Mouse (Mus musculus) urinary bladder, postnatal 4 days (tissue): ENCODE results near the gene Spag16.

ENCODE experiments used
- DNase-seq, 2 experiments: peaks; one replicate each; pipeline ENCODE4 v3.0.0; 2021 to 2022; ENCODE audit warnings: low spot score in 2 of 2

The Spag16 gene

DNA sequence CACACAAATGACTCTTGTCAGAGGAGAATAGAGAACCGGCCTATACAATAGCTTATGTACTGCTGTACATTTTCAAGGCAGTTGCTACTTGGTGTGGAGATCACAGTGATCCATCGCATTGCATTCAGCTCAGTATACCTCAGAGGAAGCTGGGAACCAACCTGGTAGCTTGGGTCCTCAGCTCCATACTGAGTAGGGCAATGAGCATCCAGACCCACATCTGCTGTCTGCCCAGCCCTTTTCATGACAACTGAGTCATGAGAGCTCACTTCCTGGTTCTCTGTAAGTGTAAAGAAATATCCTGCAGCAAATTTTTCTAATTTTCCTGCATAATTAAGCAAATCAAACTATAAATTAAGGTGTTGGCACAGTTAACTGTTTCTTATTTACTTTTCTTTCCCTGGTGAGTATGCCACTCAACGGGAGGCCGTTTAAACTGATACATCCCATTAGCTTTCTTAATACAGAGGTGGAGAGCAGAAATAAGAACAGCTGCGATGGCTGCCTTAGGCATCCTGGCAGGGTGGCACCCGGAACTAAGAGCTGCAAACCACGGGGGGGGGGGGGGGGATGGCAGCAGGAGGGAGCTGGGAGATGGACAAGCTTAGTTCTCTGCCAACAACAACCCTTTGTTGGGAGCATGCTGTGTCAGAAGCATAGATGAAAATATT lies 255.6 kb downstream of the Spag16 start:
- no peak for DNase-seq

DNA sequence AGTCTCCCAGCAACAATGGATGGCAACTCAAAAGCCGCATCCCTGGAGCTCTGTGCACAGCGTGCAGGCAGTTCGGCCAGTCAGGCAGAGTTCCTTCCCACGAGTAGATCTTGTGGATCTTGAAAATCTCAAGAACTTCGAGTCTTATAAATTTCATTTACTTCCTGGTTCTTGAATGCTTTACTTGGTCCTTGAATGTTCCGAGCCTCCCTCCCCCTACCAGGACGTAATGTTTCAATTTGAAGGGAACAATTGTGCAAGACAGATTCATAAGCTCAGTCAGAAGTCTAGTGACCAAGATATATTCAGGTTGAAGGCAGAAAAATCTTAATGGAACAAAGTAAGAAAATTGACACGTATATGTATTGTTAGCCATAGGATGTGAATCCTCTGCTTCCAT lies 277.9 kb downstream of the Spag16 start:
- DNase-seq: no peak

DNA sequence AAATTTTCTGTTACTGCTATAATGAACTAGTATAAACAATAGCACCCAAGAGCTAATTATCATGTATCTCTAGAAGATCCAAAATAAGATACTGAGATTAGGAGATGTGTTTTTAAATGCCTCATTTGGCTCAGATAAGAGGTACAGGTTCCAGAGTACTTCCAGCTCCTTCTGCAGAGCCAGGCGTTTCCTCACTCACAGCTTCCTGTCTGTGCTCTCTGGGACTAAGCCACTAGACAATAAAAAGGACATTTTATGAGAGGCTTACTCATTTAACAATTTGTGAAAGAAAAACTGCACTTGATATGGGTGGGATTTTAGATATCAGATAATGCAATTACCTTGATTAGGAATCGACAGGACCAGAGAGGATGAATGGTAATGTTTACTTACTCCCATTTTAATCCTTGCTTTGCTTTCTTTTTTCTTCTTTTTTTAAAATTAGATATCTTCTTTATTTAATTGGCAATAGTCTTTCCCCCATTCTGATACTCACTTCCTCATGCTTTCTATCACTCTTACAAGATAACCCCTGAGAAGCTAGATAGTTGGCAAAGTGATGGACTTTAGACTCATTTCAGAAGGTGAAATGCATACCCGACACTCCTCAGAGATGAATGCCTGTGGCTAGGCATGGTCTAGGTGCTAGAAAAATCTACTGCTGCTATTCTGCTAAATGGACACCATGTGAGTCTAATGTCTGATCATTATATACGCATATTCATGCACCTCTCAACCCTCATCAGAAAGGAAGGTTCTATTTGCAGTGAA lies 289.6 kb downstream of the Spag16 start:
- no peak for DNase-seq

DNA sequence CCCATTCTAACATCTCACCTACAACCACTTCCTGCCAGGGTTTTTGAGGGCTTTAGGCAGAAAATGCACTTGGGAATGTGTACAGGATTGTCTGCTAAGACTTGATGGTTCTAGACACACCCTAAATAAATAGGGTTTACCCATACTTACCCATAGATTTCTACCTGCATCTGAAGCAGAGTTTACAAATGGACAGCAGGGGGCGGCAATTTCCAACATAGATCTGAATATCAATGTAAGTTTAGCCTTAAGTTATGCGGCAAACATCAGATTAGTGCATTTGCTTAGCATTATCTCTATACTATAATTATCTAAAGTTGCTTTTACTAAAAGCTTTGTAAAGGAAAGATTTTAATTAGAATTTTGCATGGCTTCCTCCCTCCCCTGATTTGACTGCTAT lies 301.3 kb downstream of the Spag16 start:
- DNase-seq: no peak

DNA sequence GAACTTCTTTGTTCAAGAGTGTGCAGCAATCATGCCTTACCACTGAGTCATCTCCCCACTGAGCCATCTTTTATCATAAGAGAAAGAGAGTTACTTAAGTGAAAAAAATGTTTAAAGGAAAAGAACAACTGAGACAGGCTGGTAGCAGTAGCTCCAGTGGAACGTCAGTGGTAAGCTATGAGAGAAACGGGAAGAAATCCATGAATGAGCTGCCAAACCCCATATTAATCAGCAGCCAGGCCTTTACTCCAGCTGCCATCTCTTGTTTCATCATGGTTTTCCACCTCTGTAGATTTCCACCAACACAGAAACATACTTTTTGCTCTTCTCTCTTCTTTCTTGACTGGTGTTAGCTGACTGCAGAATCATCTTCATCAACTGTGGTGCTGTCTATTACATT lies 308.8 kb downstream of the Spag16 start:
- no peak for DNase-seq

DNA sequence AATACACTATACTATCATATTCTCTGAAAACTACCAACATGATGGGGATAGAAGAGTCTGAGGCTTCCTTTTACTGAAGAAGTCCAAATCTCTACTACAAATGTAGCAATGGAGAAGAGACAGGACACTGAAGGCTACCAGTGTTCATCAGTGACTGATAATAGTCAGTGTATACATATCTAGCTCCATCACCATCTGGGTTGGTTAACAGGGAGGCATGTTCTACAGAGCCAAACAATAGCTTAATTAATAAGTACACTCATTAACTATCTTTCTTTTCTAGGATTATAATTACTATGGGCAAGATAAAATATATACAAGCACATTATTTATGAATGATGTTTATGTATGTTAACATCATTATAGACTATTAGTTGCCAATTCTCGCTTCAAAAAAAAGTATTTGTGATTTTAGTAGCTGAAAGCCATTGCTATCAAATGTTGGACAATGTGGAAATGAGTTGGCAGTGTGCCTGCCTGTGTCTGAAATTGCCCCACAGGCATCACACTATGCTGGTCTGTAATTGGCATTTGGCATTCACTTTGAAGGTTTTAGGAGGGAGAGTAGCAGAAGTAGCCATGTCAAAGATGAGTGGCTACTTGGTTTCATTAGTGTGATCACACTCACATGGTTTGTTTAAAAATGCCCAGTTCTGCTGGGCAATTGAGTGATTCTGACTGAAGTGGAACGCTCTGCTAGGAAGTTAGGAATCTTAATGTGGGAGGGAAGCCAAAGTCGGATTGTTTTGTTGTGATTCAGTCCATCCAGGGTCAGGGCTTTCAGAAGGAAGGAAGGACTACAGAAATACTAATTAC lies 338.8 kb downstream of the Spag16 start:
- no peak for DNase-seq

DNA sequence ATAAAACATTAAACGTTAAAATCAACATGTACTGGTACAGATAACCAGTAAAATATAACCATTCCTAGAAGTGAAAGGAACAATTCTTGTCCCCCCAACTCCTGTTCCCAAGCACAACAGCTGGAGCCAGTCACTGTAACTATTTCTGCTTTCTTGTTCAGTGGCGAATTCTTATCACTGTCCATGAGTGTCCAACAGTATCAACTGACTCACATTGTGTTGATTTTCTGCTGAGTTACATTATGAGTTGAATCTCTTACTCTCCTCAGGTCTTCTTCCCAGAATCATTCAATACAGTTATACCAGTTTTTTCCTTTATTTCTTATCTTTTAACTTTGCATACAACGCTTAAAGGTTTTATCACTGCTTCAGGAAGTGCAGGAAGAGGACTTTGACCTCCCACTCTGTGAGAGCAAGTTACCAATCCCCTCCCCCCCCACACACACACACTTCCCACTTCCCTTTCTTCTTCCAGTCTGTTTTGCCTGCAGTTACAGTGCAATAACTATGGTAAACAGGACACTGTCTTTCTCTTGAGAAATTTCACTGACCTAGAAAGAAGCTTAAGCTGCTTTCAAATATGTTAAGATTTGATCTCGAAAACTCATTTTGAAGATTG lies 353.5 kb downstream of the Spag16 start:
- DNase-seq: no peak

DNA sequence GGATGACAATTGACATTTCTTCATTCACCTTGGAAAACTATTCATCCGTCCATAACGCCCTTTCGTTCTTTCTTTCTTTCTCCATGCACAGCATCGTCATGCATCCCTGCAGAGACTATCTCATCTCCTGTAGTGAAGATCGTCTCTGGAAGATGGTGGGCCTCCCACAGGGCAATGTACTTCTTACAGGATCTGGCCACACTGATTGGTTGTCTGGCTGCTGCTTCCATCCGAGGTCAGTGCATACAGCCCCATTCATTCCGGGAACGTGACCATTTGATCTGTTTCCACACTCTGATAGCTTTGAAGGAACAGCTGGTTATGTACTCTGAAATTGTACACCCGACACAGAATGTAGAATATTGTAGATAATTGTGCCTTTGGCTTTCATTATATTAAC lies 438.0 kb downstream of the Spag16 start:
- no peak for DNase-seq

DNA sequence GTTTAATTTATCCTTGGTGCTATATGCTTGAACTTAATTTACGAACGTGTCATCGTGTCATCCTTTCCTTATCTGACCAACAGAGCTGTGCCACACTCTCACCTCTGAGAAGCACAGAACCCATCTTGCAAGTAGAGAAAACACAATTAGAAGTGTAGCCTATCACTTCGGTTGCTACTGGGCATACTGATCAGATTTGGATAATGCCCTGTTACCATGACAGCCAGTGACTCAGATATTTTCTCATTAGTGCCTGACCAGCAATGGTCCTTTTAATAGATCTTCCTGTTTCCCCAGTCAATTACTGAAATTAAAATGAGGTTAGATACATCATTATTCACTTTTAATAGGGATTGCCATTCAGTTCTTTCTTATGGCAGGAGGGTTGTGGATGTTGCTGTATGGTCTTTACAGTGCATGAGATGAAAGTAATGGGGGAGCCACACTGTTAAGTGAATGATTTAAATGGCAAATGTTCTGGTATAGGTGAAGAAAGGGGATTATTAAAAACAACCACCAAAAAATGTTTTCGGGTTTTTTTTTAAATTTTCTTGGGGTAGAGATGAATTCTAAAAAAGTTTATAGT lies 439.2 kb downstream of the Spag16 start:
- DNase-seq: no peak

DNA sequence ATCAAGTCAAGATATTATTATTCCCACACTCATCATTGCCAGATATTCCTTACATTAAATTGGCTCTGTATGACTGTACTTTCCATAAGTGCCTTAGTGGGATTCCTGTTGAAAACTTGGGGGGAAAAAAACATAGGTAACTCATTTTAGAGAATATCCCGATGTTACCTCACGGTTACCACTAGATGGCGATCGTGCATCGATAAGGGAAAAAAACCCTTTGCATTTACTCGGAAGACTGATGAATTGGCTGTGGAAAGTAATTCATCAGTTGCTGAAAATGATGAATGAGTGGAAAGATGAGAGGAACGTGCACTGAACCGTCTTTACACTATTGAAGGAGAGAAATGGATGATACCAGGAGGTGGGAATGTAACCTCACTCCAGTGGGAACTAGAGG lies 443.4 kb downstream of the Spag16 start:
- no peak for DNase-seq

DNA sequence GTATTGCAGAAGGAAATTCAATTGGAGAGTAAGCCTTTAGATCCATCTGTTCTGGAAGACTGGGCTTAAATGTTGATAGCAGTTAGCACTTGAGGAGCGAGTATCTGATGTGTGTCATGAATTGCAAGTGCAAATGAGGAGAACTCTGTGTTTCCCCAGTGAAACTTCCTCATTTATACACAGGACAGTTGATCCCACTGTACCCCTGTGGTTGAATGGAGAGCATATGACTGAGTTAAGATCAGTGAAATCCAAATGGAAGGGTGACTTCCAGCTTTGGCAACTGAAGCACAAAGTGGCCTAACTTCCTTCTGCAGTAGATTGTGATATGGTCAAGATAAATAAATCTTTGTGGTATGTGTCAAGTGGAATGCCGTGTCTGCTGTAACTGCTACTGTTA lies 446.0 kb downstream of the Spag16 start:
- no peak for DNase-seq

DNA sequence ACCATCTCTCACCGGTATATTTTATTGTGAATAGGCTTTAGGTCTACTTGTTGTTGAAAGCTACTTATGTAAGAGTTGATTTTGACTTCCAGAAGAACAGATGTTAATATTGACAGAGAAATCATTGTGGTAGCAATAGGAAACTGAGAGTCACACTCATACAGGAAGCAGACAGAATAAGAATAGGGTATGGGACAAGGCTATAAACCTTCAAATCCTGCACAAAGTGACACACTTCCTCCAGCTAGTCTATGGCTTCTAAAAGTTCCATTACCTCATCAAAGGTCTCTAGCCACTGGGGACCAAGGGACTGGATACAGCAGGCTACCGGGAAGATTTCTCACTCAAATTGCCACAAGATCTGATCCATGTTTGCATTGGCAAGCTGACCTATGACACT lies 452.5 kb downstream of the Spag16 start:
- DNase-seq: no peak

DNA sequence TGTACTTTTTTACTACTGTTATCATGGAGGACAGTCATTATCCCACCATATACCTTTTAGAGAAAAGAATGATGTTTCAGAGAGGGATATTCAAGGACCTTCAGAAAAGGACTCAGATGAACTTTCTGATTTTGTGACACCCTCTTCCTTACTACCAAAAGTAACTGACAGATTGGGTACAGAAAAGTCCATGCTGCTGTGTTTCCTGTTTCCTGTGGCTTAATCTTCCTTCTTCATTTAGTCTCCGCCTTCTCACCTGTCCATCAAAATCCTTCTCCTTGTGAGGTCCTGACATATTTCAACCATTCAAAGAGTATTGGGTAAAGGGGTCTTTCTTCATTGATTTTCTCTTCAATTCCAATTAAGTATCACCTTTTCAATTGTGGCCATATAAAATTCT lies 456.6 kb downstream of the Spag16 start:
- DNase-seq: no peak

DNA sequence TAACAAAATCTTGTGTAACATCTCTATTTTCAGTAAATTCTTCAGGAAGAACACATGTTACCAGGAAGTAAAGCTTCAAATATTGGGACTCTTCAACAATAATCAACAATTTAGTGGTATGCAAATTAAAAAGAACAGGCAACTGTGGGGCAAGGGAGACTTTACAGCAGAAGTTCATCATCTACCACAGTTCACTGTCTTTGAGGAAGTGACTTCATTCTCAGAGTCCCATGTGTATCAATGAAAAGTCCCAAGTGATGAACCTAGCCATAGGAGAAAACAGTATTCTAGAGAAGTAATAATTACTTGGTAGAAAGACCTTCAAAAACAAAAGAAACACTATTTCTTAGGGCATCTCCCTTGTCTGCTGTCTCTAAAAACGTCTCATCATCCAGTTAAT lies 457.4 kb downstream of the Spag16 start:
- DNase-seq: no peak

DNA sequence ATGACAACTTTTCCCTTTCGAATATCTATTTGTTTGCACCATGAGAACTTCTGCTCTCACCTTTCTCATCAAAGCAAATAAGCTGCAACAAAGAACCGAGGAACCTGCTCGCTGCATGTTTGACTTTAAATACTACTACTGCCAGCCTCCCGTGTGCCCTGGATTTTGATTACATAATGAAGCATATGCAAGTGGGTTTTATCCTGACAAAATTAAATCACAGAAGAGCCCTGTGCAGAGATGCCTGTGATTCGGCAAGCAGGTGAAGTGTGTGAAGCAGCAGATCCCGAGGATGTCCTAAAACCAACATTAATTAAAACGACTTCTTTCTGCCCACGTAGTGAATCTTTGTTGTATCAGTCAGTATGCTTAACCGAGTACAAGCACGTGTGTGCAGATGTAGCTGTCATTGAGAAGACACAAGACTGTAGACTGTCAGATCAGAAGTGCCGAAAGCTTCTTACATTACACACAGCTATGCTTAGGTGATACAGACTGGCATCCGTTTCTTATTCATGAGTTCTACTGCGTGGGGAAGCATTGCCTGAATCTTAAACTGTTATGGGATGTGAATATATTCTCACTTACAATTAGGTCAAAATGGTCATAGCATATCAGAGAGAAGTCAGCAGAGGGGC lies 489.5 kb downstream of the Spag16 start:
- DNase-seq: no peak

DNA sequence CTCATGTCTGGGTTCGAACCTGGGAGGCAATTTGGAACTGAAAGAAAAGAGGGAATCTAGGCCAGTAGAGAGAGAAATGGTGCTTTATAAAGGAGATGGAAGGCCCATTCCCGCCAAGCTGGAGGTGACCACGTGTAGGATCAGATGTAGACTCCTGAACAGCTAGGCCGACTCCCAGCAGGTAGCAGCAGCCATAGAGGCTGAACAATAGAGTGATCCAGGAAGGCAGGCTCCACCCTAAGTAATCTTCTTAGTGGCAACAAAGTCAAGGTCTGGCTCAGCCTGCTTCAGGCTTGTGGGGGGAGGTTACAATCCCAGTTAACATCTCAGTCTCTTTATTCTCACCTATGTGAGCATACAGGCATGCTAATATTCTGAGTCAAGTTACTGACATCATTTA lies 494.2 kb downstream of the Spag16 start:
- DNase-seq: no peak

DNA sequence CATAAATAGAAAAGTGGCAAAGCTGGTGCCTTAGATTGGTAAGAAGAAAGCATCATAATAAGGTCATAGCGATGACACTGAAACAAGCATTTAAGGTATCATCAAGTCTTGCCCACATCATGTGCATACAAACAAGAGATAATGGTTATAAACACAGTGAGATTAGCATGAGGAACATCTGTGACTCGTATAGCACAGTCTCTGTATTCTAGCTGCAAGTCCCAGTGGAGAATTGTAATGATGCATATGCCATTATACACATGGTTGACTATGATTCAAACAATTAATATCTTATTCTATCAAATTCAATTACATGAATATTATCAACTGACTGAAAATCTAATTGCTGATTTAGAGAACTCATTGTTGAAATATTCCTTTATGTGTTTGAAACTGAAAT lies 519.4 kb downstream of the Spag16 start:
- no peak for DNase-seq

DNA sequence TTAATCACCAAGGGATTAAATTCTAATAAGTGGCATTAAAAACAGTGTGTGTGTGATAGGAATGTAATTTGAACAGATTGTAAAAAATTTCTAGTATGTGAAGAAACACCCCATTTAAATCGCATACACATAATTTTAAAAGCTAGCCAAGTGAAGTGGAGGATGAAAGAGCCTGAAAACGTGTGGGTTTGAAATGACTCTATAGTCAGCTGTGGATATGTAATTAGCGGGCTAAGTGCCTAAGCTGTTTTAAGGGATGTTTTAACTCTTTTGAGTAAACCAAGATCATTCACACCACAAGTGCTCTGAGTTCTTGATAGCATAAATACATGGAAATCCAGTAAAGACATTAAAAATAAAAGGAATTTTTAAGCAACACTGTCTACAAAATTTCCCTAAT lies 524.6 kb downstream of the Spag16 start:
- DNase-seq: no peak

DNA sequence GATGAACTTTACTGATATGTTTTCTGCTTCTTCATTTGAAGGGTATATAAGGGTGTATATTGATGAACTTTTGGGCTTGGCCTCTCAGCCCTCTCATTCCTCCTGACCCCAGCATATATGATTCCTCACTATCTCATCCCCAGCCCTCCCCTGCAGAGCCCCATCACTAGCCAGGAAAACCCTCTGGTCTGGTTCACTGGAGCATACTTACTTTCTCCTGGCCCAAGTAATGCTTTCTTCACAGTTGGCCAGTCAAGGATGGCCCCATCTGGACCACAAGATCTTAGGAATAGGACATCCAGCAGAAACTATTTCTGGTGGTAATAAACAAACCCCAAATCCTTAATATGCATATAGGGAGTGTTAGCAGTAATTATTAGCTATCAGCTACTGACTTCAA lies 527.2 kb downstream of the Spag16 start:
- no peak for DNase-seq

DNA sequence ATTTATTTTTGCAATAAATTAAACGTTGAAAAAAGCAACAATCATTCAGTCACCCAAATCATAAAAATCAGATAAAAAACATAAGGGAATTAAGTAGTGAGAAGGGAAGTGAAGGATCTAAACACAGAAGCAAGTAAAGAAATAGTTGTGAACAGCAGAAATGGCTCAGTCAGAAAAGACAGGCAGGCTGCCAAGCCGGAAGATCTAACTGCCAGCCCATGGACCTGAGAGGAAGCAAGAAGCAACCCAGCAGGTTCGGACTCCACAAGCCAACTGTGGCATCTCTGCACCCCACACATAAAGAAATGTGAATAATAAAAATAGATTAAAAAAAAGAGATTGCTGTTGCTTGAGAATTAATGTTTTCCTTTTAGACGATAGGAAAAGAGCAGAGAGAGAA lies 545.0 kb downstream of the Spag16 start:
- DNase-seq: no peak

DNA sequence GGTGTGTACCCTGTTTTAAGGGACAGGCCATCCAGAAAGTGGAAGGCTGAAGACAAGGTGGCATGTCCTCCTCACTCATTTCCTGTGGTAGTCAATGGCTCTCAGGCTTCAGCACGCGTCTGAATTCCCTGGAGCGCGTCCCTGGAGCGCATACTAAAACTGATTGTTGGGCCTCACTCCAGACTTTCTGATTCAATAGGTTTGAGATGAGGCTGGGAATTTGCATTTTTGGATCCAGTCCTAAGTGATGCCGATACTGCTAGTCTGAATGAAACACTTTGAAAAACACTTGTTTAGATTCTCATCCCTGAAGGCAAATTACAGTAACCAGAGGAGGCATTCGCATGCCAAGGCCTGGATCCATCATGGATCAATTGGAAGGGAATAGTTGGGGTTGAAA lies 553.3 kb downstream of the Spag16 start:
- DNase-seq: no peak
